7 mouse cellular contexts compared by ENCODE assay signal in genomic region chr14:60771057-60771456, GRCm38 (mm10). TPM values are rescaled to one million over a fixed set of nuclear protein-coding genes. Genes with fewer than 3 reads are reported as not detected.
DNase-seq lines count a peak whose midpoint lies in the region; ATAC-seq and TF ChIP-seq lines count a peak whose summit lies in the region.

No protein-coding gene starts in this region.

- peaks cover 6% of the 10 kb centered on the region for H3K4me1 ChIP-seq in megakaryocyte, embryonic 14.5 days

- intact Hi-C loops in gastrocnemius, adult 2 months (cut with DNase I), result loop anchor here (1.0 kb wide), 1 partner anchor 246 kb away; no protein-coding TSS in a partner anchor

- H3K27ac ChIP-seq in gastrocnemius, adult 2 months, result no peak overlapping the region

- peak; percentile 82 for ATAC-seq in activated CD4-positive, CD25-positive, alpha-beta regulatory T cell, adult 4 months
- ATAC-seq in common myeloid progenitor, adult 5-6 weeks (replicated peaks; ENCODE audit: low read depth, poor library complexity, severe bottlenecking), result peak; percentile 96
- ATAC-seq in inflammation-experienced regulatory T-cells, adult 6 months, result peak; percentile 83

- no peaks in the 10 kb centered on the region for H3K9me3 ChIP-seq in megakaryocyte, embryonic 14.5 days

- H3K4me3 ChIP-seq in gastrocnemius, adult 2 months, result peak overlapping the region; percentile 68
- H3K4me3 ChIP-seq in megakaryocyte, embryonic 14.5 days (replicated peaks), result peak overlapping the region; percentile 91

- DNase-seq in gastrocnemius, adult 2 months, result peak; percentile 71
- peak; percentile 26 to 77 for DNase-seq in left cerebral cortex, adult 9 months (ENCODE audit: low spot score in 2 of 2)
- DNase-seq in right cerebral cortex, postnatal 14 days, result peak; percentile 77

- H3K27me3 ChIP-seq in megakaryocyte, embryonic 14.5 days (replicated peaks), result peaks cover 5% of the 10 kb centered on the region

- H3K36me3 ChIP-seq in megakaryocyte, embryonic 14.5 days (replicated peaks; ENCODE audit: low read length), result no peaks in the 10 kb centered on the region

- peak; percentile 91; the same call in 1 of the 2 replicates for TF ChIP-seq CTCF in gastrocnemius, adult 2 months (IDR thresholded peaks at IDR 0.05)

RNA-seq across cellular contexts. Expression of gene C1qtnf9, which starts 3.1 kb away (rescaled TPM):
- polyA plus RNA-seq in activated CD4-positive, CD25-positive, alpha-beta regulatory T cell, adult 4 months (2017; shearing (Covaris generic)), result not detected
- total RNA-seq in common myeloid progenitor, adult 5-6 weeks (2017), result not detected in 2 replicates
- total RNA-seq in gastrocnemius, adult 2 months (2021), result 10 to 100 TPM; 18.0 to 20.4 TPM
- under 1 TPM in 1 of 3 experiments, not detected in 2; 0.30 TPM for polyA plus RNA-seq in inflammation-experienced regulatory T-cells, adult 6 months (2017; shearing (Covaris generic))
- polyA plus RNA-seq in megakaryocyte, embryonic 14.5 days (2012; ENCODE audit: insufficient read depth, low replicate concordance), result not detected in 2 replicates

RNA-seq across cellular contexts. Expression of gene Mipep, which starts 13.3 kb away (rescaled TPM):
- 1 to 10 TPM; 1.2 to 1.5 TPM for polyA plus RNA-seq in activated CD4-positive, CD25-positive, alpha-beta regulatory T cell, adult 4 months (2017; shearing (Covaris generic))
- 21.7 and 24.5 TPM in 2 replicates for total RNA-seq in common myeloid progenitor, adult 5-6 weeks (2017)
- 10 to 100 TPM; 32.7 to 38.3 TPM for total RNA-seq in gastrocnemius, adult 2 months (2021)
- polyA plus RNA-seq in inflammation-experienced regulatory T-cells, adult 6 months (2017; shearing (Covaris generic)), result 1 to 10 TPM; 1.7 to 2.1 (median 1.9) TPM
- 5.9 and 13.6 TPM in 2 replicates for polyA plus RNA-seq in megakaryocyte, embryonic 14.5 days (2012; ENCODE audit: insufficient read depth, low replicate concordance)
